Mouse (Mus musculus) cerebellum, adult 2 months (tissue): ENCODE results near the gene Aven.

ENCODE experiments used
- CTCF ChIP-seq: fragments of 200-500 bp; IDR thresholded peaks from 2 replicates; pipeline ENCODE4 v1.5.1; 2011; ENCODE audit warnings: low read depth, mild to moderate bottlenecking, control low read depth, low read length, moderate library complexity, borderline replicate concordance; ENCODE audit not compliant: insufficient read depth
- POLR2A ChIP-seq: fragments of 200-500 bp; IDR thresholded peaks from 2 replicates; pipeline ENCODE4 v1.6.1; 2011; ENCODE audit warnings: low read length, control low read depth, borderline replicate concordance; ENCODE audit not compliant: insufficient read depth

- TF ChIP-seq POLR2A (no peak), CTCF (no peak)
Measured at GRCm38 (mm10) chr2:112614375-112614774, 121.6 kb downstream of the Aven start.
